Mouse (Mus musculus) left cerebral cortex, postnatal 36 days (tissue): ENCODE results near the gene Lasp1. TPM values are rescaled to one million over a fixed set of nuclear protein-coding genes. Genes with fewer than 3 reads are reported as not detected.

Source experiments
- DNase-seq, 2 experiments: peaks; one replicate each; pipeline ENCODE4 v3.0.0; 2021 to 2022; ENCODE audit warnings: low spot score in 2 of 2, mixed read lengths in 1 of 2
- intact Hi-C: fragments of 180-260 bp; cut with DNase I; formaldehyde crosslinking; loops from one replicate; pipeline ENCODE4 v1.15.1; 2025
- total RNA-seq, 2 experiments: library from RNA; stranded (reverse); gene quantifications; 2 replicates each; pipeline ENCODE4 v1.2.3; 2021

Lasp1 gene
- total RNA-seq, result 100 to 1,000 TPM; 175 to 183 TPM

DNA sequence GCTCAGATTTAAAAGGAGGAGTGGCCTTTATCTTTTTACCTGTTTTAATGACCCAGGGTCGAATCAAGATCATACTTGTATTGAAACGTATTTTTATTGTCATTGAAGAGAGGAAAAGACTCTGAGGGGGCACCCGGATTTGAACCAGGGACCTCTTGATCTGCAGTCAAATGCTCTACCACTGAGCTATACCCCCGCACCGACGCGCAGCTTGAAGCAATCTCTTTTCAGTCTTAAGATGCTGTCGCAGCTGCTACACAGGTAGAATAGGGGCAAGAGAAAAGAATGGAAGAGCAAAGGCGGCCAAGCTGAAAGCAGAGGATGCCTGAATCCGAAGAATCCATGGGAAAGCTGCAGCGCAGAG lies at the start of gene Lasp1:
Lasp1 (plus strand) TSS at position 219 of the 364 bp plus-strand sequence.
- intact Hi-C loops, result loop anchor here (1.0 kb wide), 1 partner anchor 42 kb away; the partner anchor contains the start of gene B230217C12Rik
- peak; percentile 88 to 89 for DNase-seq

DNA sequence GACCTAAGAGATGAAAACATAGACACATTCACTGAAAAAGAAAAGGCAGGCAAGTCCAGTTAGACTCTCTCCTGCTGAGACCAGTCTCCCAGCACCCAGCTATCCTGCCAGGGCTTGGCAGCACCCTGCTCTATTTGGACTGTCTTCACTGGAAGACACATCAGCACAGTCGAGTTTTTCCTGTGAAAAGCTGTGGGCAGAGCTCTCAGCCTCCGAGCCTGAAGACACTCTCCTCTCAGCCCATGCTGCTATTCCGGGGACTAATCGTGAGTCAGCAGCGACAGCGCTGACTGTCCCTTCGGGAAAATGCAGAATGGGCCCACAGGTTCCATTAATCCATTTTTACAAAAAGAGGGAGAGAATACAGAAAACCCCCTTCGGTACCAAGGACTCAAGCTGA lies 45.5 kb upstream of the Lasp1 start:
- intact Hi-C loops, result no loop called here
- DNase-seq, result peak; percentile 60 to 68

DNA sequence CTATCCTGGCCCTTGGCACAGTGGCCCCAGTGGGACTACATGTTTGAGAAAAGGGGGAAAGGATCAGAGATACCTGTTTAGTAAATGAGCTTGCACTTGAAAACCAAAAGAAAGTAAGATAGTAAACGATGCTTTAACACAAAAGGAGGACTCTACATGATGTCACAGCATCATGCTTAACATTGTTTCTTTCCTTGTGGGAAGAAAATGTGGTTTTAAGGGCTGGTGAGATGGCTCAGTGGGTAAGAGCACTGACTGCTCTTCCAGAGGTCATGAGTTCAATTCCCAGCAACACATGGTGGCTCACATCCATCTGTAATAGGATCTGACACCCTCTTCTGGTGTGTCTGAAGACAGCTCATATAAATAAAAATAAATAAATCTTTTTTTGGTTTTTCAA lies 40.7 kb upstream of the Lasp1 start:
- DNase-seq, result no peak
- intact Hi-C loops, result no loop called here

DNA sequence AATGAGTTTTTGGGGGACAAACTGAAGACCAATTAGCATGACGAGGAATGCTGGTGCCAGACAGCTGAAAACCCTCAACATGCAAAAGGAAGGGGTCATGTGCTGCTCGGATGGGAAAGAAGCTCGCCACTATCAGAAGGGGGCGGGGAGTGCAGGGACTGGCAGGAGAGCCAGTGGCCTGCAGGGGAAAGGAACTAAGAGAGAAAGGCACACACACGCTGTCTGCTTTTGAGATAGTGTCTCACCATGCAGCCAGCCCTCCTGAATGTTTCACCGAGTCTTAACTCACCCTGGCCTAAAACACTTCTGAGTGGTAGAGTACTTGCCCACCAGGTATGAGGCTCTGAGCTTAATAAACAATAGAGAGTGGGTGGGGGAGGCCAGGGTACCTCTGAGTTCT lies 39.9 kb upstream of the Lasp1 start:
- no peak for DNase-seq
- intact Hi-C loops, result no loop called here

DNA sequence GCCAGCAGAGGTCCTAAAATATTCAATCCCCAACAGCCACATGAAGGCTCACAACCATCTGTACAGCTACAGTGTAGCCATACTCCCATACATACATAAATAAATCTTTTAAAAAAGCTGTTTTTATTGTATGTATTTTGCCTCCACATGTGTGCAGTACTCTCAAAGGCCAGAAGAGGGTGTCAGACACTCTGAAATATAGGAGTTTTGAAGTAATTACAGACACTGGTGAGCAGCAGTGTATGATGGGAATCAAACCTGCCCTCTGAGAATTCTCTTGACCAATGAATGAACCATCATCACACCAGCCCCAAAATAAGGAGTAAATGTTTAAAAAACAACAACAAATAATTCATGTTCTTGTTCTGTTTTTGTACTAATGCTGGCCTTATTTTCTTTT lies 37.2 kb upstream of the Lasp1 start:
- intact Hi-C loops, result no loop called here

DNA sequence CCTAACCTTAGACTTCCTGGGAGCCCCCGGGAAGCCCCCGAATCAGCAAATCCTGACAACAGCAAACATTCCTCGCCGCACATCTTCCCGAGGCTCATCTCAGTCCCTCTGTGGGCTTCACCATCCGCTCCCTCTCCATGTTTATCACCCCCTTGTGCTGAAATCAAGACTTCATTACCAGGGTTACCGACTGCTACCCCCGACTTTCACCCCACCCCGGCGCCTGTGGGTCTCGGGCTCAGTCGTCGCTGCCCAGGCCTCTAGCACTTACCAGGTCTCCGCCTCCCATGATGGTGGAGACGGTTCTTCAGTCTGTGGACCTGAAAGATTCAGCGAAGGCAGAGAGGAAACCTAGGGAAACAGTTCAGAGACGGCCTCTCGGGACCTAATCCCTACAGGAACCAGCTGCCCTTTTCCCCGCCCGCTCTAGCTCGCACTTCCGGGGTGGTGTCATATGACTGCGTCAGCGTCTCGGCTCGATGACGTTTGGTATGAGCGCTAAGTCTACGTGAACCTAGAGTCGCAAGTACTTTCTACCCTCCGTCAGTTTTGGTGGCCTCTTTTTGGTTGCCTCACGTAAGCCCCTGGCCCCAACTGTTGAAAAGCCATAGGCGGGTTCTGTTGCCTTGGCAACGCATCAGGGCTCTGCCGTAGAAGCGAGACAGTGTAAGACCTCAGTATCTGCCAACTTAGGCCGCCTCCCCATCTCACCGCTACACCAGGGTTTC lies 32.5 kb upstream of the Lasp1 start, which contains the start of gene Cwc25:
Cwc25 (minus strand) TSS at position 403 of the 728 bp plus-strand sequence.
- intact Hi-C loops, result loop anchor here (1.0 kb wide), 1 partner anchor 16 kb away; the partner anchor contains the start of gene Rpl23
- peak; percentile 96 to 97 for DNase-seq

More for the DNA sequence above, 37.2 kb upstream of the Lasp1 start:
- DNase-seq, result no peak

DNA sequence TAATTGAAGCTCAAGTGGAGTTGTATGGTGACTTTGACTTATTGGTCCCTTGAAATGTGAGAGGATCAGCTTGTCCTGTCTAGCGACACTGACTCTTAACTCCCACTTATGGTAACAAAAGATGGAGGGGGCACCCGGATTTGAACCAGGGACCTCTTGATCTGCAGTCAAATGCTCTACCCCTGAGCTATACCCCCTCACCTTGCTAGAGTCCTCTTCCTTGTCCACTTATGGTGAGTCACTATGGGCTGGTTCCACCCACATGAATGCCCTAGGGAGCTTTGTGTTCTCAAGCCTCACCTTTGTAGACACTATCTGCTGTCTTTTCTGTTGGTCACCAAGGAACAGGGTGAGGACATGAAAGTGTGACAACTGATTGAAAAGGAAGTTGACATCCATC lies 29.1 kb upstream of the Lasp1 start:
- no peak for DNase-seq
- intact Hi-C loops, result no loop called here

DNA sequence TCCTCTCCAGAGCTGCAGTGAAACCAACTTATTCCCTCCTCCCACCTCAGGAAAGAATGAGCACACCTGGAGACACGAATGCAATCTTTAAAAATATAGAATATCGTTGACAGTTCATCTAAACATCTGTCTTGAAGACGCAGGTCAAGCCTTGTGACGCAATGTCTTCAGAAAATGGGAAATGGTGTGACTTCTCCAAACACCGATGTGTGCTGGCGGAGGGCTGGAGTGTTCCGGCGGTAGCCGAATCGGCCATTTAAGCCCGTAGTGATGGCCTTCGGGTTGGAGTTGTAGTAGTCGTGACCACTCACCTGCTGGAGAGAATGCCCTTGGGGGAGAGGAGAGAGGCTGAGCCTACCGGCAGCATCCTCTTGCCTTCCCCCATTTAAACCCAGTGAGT lies 27.4 kb upstream of the Lasp1 start:
- no peak for DNase-seq
- intact Hi-C loops, result no loop called here

DNA sequence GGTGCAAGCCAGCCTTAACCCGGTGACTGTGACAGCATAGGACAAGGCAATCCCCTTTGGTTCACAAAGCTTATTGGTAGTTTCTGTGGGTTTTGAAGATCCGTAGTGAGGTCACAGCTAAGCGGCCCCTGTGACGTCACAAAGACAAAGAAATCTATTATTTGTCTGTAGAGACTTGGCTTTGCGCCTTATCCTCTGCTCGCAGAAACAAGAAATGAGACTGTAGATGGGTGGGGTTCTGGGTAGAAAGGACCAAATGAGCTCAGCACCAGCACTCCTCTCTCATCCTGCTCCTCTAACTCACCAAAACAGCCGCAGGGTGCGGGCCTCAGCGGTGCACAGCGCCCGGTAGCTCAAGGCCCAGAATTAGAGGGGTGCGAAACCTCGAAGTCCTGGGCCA lies 23.6 kb upstream of the Lasp1 start:
- intact Hi-C loops, result no loop called here
- DNase-seq, result no peak

DNA sequence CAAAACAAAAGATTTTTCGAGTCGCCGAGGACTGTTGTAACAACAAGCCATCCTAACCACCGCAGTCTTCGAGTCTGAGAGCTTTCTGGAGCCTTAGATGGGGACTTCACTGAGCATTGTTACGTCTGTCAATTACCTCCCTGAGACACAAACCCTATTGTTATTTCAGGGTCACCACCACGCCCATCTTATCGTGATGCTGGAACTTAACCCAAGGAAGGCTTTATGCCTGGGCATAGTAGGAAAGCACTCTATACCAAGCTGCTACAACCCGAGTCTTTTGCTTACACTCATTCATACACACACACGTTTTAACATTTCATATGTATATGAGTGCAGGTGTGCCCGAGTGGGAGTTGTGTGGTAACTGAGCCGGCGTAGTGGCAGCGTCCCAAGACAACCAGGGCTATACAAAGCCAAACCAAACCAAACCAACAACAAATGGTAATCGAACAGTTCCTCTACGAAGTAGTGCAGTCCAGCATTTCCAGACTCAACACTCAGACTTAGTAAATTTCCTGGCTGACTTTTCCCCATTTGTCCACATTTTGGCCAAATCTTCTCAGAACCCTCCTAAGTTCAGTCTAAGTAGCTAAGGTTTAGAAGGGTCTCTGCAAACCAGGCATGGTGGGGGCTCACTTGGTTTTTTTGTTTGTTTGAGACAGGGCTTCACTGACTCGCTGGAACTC lies 22.8 kb upstream of the Lasp1 start, which contains the start of gene 1700001P01Rik:
1700001P01Rik (minus strand) TSS at position 111 of the 689 bp plus-strand sequence.
- intact Hi-C loops, result no loop called here
- no peak for DNase-seq

DNA sequence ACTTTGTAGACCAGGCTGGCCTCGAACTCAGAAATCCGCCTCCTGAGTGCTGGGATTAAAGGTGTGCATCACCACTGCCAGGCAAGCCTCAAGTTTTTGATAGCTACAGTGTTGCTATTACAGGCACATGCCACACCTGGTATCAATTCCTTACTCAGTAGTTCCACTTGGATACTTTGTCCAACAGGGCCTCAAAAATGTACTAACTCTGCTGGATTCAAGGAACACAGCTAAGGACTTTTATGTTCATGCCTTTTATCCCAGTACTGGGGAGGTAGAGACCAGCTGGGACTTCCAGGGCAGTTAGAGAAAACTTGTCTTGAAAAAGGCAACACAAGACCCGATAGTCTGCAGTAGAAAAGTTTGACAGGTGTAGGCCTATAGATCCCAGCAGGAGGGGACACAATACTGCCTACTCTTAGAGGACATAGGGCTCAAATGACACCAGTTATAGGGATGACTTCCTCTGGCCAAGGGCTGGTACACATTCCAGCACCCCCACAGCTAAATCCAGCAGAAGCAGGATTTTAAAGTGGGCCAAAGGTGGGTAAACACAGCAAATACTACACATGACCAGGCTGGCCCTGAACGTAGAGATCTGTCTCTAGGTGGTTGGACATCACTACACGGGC lies 22.2 kb upstream of the Lasp1 start:
- DNase-seq, result no peak
- intact Hi-C loops, result no loop called here

DNA sequence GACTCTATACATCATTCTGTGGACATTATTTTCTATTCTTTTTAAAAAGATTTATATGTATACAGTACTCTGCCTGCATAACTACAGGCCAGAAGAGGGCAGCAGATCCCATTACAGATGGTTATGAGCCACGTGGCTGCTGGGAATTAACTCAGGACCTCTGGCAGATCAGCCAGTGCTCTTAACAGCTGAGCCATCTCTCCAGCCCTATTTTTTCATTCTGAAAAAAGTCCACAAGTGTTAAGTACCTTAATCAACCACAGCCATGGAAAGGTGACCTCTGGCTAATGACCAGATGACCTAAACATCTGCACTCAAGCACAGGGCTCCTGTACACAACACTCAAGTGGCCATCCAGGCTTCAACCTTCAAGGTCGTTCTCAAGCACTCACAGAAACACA lies 21.7 kb upstream of the Lasp1 start:
- no peak for DNase-seq

DNA sequence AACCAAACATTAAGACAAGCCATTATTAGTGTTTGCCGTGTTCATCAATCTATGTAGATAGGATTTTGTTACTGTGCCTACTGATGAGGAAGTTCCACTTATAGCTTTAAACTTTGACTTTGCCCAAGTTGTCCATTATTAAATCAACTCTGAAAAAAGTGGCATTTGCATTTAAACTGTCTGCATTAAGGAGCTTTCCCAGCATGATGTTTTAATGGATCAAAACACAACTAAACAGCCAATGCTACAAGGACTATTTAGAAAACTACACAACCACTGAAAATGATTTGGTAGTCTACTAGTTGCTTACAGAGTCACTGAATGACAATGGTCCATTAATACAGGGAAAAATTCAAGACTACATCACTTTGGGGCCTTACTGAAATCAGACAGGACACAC lies 19.9 kb upstream of the Lasp1 start:
- intact Hi-C loops, result no loop called here
- DNase-seq, result no peak

More for the DNA sequence above, 21.7 kb upstream of the Lasp1 start:
- intact Hi-C loops, result no loop called here

DNA sequence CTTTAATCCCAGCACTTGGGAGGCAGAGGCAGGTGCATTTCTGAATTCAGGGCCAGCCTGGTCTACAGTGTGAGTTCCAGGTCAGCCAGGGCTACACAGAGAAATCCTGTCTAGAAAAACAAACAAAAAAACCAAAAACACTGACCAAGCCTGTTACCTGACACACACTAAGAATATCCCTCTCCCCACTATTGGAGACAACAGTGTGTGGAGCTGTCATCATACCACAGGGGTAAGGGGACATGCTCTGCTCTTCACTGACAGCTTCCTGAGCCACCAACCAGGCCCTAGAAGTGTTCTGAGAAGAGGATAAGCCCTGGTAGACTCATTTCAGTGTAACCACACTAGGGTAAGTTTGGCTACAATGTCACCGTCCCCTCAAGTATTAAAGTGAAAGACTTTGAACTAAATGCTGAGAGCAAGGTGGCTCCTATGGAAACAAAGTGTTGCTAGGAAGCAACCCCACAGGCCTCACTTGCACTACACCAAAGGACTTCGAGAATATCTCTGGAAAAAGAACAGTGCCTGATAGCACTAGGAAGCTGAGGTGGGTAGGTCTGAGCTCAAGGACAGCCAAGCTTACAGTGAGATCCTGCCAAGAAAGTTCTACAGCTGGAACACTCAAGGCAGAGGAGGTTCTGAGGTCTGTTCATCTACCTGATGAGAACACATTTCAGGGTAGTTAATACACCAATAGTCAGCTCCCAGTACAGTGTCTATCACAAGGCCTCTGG lies 18.7 kb upstream of the Lasp1 start:
- DNase-seq, result no peak
- intact Hi-C loops, result no loop called here

DNA sequence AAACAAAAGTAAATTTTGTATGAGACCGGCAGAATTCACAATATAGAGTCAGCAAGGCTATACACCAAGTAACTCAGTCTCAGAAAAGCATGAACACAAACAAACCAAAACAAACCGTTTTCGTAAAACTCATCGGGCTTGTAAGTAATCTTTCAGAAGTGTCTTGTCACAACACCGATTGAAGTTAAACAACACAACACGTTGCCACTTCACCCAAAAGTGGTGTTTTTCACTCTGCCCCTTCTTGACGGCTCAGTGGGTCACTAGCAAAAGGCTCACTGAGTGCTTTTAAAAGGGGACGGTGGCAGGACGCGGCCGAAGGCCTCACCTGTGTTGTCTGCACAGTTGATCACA lies 17.3 kb upstream of the Lasp1 start:
- intact Hi-C loops, result no loop called here

DNA sequence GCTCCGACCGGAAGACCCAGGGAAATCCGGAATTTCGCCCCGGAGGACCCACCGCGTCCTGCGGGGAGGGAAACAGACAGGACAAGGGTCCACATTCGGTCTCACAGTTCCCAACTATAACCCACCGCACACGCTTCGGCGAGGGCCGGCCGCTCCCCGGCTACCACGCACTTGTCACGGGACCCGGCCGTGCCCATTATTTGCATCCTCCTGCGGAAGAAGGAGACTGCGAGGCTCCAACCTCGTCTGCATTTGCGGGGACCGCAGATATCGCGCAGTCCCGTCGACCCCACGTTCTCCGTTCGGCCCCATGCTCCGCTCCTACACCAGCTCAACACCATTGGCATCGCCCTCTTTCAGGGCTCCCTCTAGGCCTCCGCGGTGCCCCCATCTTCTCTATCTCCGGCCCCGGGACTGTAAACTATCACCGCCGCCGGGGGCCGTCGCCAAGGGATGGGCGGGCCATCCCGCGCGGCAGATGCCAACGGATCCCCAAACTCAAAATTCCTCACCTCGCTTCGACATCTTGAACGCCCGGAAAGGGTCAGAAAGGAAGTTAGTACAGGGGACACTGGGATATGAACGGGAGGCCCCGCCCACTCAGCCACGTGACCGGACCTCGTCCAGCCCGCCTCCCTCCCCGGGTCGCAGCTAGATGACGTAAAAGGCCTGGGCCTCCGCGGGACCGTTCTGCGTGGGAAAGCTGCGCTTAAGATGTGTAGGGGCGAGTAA lies 16.8 kb upstream of the Lasp1 start, which contains the start of gene Rpl23:
Rpl23 (minus strand) TSS at position 606 of the 732 bp plus-strand sequence.
- intact Hi-C loops, result loop anchor here (1.0 to 2.0 kb wide), 3 partner anchors 15 to 101 kb away; partner anchors contain the start of gene Cwc25
- DNase-seq, result peak; percentile 99

More for the DNA sequence above, 17.3 kb upstream of the Lasp1 start:
- DNase-seq, result no peak

DNA sequence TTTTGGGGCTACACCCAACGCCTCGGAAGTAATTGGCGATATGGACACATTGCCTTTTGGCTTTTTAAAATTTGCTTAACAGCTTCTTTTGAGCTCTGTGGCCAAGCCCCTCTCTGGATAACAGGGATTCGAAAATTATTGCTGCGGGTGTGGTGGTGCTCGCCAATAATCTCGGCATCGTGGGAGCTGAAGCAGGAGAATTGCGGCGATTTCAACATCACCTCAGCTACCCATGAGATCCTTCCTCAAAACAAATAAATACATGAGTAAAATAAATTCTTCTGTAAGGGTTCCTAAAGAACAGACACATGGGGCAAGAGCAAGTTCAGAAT lies 16.3 kb upstream of the Lasp1 start:
- no peak for DNase-seq
- intact Hi-C loops, result loop anchor here (1.0 to 2.0 kb wide), 3 partner anchors 14 to 101 kb away; partner anchors contain the start of gene Cwc25

DNA sequence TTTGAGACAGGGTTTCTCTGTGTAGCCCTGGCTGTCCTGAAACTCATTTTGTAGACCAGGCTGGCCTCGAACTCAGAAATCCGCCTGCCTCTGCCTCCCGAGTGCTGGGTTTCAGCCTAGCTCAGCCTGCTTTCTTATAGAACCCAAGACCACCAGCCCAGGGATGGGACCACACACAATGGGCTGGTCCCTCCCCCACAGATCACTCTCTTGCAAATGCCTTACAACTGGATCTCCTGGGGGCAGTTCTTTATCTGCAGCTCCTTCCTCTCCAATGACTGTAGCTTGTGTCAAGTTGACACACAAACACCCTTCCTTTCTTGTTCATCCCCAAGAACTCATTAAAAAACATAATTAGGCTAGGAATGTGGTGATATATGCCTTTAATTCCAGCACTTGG lies 10.8 kb upstream of the Lasp1 start:
- intact Hi-C loops, result no loop called here

DNA sequence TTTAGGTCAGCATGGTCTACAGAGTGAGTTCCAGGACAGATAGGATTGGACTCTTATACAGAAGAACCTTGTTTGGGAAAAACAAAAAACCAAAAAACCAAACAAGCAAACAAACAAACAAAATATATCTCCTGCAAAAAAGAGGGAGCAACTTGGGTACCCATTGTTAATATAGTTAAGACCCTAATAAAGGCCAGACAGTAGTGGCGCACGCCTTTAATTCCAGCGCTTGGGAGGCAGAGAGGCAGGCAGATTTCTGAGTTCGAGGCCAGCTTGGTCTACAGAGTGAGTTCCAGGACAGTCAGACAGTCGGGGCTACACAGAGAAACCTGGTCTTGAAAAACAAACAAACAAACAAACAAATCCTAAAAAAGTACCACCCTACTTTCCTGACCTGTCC lies 9.1 kb upstream of the Lasp1 start:
- intact Hi-C loops, result no loop called here
- no peak for DNase-seq

More for the DNA sequence above, 10.8 kb upstream of the Lasp1 start:
- DNase-seq, result no peak
